Comparison of ENCODE assay signal across 21 mouse cellular contexts in genomic region chr6:88329336-88329735, GRCm38 (mm10).
DNase-seq lines count a peak whose midpoint lies in the region; ATAC-seq and TF ChIP-seq lines count a peak whose summit lies in the region.
"Had no signal": no experiment of that assay in that cellular context is flagged by ENCODE, and none has a peak within 500 bp of the region (broad histone marks: within the 10 kb centered on the region; RNA-seq: fewer than 3 reads in every experiment).

No protein-coding gene starts in this region.

- TF ChIP-seq CTCF in kidney, postnatal 0 days (IDR thresholded peaks at IDR 0.05; ENCODE audit: low read depth), result no peak

- H3K4me2 ChIP-seq in kidney, postnatal 0 days (ENCODE audit: low read length), result no peak overlapping the region
- H3K4me2 ChIP-seq: forebrain, embryonic 12.5 days had no signal

- H3K27me3 ChIP-seq in kidney, postnatal 0 days (ENCODE audit: insufficient read depth, low read length), result no peaks in the 10 kb centered on the region
- no peaks in the 10 kb centered on the region for H3K27me3 ChIP-seq in midbrain, embryonic 10.5 days (ENCODE audit: low read depth, poor library complexity, severe bottlenecking)
- H3K27me3 ChIP-seq: CH12.LX; forebrain, embryonic 12.5 days had no signal

- no peaks in the 10 kb centered on the region for H3K9me3 ChIP-seq in kidney, postnatal 0 days (replicated peaks; ENCODE audit: low read length)
- no peaks in the 10 kb centered on the region for H3K9me3 ChIP-seq in midbrain, embryonic 10.5 days (replicated peaks)
- H3K9me3 ChIP-seq: forebrain, embryonic 10.5 days had no signal

- H3K4me3 ChIP-seq in kidney, postnatal 0 days (replicated peaks; ENCODE audit: low read depth, low read length), result no peak overlapping the region
- H3K4me3 ChIP-seq in midbrain, embryonic 10.5 days, result no peak overlapping the region
- H3K4me3 ChIP-seq: forebrain, embryonic 10.5 days; forebrain, embryonic 12.5 days had no signal

- intact Hi-C loops in gastrocnemius, postnatal 36 days (cut with DNase I), result no loop called here

- no peak overlapping the region for H3K27ac ChIP-seq in kidney, postnatal 0 days
- H3K27ac ChIP-seq in midbrain, embryonic 10.5 days (replicated peaks), result no peak overlapping the region
- H3K27ac ChIP-seq: forebrain, embryonic 10.5 days; forebrain, embryonic 12.5 days had no signal

- H3K9ac ChIP-seq in kidney, postnatal 0 days (ENCODE audit: low read depth, low read length), result no peak overlapping the region
- H3K9ac ChIP-seq: forebrain, embryonic 12.5 days had no signal

- H3K36me3 ChIP-seq in kidney, postnatal 0 days (ENCODE audit: insufficient read depth, low read length), result no peaks in the 10 kb centered on the region
- H3K36me3 ChIP-seq in midbrain, embryonic 10.5 days, result 0 out of 2 replicates have a peak, but pooled peaks cover 2% of the 10 kb centered on the region
- H3K36me3 ChIP-seq: forebrain, embryonic 12.5 days had no signal

- peak; percentile 24 for DNase-seq in kidney, postnatal 0 days (ENCODE audit: low spot score)
- no peak for DNase-seq in kidney, postnatal 10 days
- DNase-seq in NIH3T3 (ENCODE audit: low read depth), result peak; percentile 65
- DNase-seq in fibroblast of lung, adult 2 months (ENCODE audit: low read depth), result peak; percentile 73
- no peak for DNase-seq in gastrocnemius, postnatal 36 days
- DNase-seq in midbrain, embryonic 10.5 days (ENCODE audit: low spot score), result no peak
- DNase-seq: adrenal gland, adult 8-10 months; adrenal gland, postnatal 14 days; adrenal gland, postnatal 36 days; B cell, adult 2 months; cerebellum, adult 11-12 months; cerebellum, adult 2 months; cerebellum, adult 9-10 months; cerebellum, postnatal 10 days; cerebellum, postnatal 25 days had no signal

- peaks cover 12% of the 10 kb centered on the region for H3K4me1 ChIP-seq in kidney, postnatal 0 days (replicated peaks; ENCODE audit: insufficient read depth, low read length)
- no peaks in the 10 kb centered on the region for H3K4me1 ChIP-seq in midbrain, embryonic 10.5 days
- H3K4me1 ChIP-seq: forebrain, embryonic 10.5 days; forebrain, embryonic 12.5 days had no signal

- no peak for ATAC-seq in kidney, postnatal 0 days (replicated peaks; ENCODE audit: low FRiP score, low read depth)
- ATAC-seq: CD4-positive, CD25-positive, alpha-beta regulatory T cell, adult 4 months; forebrain, embryonic 14.5 days; forebrain, embryonic 16.5 days had no signal

Comparison
In these comparisons a context has a peak if more than half of its experiments do, and no peak if none do; other contexts are left out.
1. DNase-seq: peak in kidney, postnatal 0 days (single experiment), NIH3T3 (single experiment) and fibroblast of lung, adult 2 months (single experiment); none in kidney, postnatal 10 days (single experiment), gastrocnemius, postnatal 36 days (0 of 2) and midbrain, embryonic 10.5 days (single experiment).